Mouse (Mus musculus) left cerebral cortex, postnatal 36 days (tissue): Measurements from ENCODE around the gene Suclg1. TPM values are rescaled to one million over a fixed set of nuclear protein-coding genes. Genes with fewer than 3 reads are reported as not detected.

Source experiments
- DNase-seq, 2 experiments: peaks; one replicate each; pipeline ENCODE4 v3.0.0; 2021 to 2022; ENCODE audit warnings: low spot score in 2 of 2, mixed read lengths in 1 of 2
- intact Hi-C: fragments of 180-260 bp; cut with DNase I; formaldehyde crosslinking; loops from one replicate; pipeline ENCODE4 v1.15.1; 2025
- total RNA-seq, 2 experiments: library from RNA; stranded (reverse); gene quantifications; 2 replicates each; pipeline ENCODE4 v1.2.3; 2021

The Suclg1 gene
- total RNA-seq = 100 to 1,000 TPM; 113 to 121 TPM

- intact Hi-C loops = no loop called here
- DNase-seq = peak; percentile 89 to 90
Measured at GRCm38 (mm10) chr6:73248237-73249048, at the start of gene Suclg1. Gene Suclg1 (plus strand): TSS chr6:73248382.

DNA sequence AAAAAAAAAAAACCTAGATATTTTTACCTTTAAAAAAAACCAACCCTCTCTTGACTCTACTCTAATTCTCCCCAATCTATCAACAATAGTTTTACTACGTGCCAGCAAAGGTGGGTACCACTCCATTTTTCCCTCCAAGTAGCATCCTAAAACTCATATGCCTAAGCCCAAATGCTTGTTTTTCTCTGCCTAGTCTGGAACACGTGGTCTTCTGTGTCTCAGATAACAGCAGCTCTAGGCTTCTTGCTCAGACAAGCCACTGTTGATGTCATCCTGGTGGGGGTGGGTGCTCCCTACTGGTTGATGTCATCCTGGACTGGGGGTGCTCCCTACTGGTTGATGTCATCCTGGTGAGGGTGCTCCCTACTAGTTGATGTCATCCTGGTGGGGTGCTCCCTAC lies 44.5 kb upstream of the Suclg1 start:
- intact Hi-C loops = no loop called here
- no peak for DNase-seq

DNA sequence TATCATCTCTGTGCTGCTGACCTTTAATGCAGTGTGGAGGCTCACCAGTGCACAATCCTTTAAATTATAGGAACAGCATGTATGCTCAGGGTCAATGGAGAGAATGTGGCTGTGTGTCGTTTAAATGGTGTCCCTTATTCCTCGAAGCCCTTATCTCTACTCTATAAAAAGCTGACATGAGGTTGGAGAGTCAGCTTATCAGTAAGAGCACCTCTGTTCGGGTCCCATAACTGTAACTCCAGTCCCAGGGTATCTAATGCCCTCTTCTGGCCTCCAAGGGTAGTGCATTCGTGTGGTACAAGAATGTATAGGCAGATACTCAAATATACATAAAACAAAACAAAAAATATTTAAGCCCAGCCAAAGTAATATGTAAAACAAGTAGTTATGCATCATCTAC lies 43.2 kb upstream of the Suclg1 start:
- DNase-seq = no peak
- intact Hi-C loops = no loop called here

- peak in 1 of 2 experiments; percentile 13 for DNase-seq
- intact Hi-C loops = no loop called here
Measured at GRCm38 (mm10) chr6:73209598-73209997, 38.6 kb upstream of the Suclg1 start.

DNA sequence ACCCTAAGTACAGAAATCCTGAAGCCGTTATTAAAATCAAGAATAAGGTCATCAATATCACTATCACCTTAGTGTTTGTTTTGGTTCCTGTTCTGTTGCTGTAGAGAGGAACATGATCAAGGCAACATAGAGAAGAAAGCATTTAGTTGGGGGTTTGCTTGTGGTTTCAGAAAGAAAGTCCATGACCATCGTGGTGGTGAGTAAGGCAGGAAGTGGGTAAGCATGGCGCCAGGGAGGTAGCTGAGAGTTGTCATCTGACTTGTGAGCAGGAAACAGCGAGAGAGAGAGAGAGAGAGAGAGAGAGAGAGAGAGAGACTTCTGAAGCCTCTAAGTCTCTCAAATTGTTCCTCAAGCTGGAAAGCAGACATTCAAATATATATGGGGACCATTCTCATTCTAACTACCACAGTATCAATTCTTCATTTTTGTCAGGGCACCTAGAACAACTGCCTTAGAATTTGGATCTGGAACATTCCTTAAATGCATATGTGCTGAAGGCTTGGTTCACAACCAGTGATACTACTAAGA lies 37.7 kb upstream of the Suclg1 start:
- intact Hi-C loops = no loop called here
- DNase-seq = no peak

DNA sequence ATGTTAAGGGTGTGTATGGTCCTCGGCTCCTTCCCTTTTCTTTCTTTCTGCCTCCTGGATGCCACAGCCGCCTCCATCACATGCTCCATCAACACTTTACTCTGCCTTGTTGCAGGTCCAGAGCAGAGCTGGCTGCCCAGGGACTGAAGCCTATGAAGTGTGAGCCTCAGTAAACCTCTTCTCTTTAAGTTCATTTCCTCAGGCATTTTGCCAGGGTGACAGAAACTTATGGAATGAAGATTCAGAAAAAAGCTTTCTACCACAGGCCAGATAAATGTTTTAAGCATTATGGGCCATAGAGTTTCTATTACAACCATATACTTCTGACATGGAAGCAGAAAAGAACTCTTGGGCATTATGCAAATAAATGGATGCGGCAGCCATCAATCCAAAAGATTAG lies 37.1 kb upstream of the Suclg1 start:
- intact Hi-C loops = no loop called here
- DNase-seq = no peak

- intact Hi-C loops = no loop called here
- DNase-seq = no peak
Measured at GRCm38 (mm10) chr6:73211602-73212001, 36.6 kb upstream of the Suclg1 start.

- intact Hi-C loops = no loop called here
- peak; percentile 86 to 89 for DNase-seq
Measured at GRCm38 (mm10) chr6:73221189-73221957, 26.8 kb upstream of the Suclg1 start, which contains the start of gene Dnah6. Gene Dnah6 (minus strand): TSS chr6:73221651.

- peak in 1 of 2 experiments; percentile 11 for DNase-seq
Measured at GRCm38 (mm10) chr6:73221958-73222735, 26.0 kb upstream of the Suclg1 start.

GRCm38 (mm10) chr6:73222841-73223526 lies 25.2 kb upstream of the Suclg1 start:
- intact Hi-C loops = no loop called here
- peak; percentile 24 to 51 for DNase-seq

More at GRCm38 (mm10) chr6:73221958-73222735, 26.0 kb upstream of the Suclg1 start:
- intact Hi-C loops = no loop called here

DNA sequence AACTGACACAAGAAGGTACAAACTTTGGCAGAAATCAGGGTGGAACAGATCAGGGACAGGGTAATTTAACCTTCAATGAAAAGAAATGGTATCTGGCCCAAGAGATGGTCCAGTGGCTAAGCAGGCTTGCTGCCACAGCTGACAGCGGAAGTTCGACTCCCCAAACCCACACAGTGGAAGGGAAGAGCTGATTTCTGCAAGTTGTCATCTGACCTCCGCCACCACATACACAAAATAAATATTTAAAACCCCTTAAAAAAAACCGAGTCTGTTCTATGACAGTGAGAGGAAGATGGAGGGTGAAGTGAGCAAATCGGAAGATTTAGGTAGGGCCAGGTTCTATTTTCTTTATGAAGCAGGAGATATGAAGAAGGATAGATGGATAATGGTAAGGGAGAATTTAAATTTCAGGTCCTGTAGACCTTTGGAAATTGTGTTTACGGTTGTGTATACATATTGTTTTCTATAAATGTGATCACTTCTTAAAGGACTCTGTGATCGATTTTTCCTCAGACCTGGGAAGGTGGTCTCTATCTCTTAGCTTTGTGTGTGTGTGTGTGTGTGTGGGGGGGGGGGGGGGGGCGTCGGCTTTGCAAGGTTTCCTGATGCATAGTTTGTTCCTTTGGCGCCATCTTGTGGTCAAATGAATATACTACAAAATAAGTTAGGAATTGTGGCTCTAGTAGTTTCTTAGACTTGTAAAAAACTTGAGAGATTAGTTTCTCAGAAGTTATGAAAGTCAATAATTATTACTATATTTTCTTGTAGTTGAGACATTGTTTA lies 20.6 kb upstream of the Suclg1 start:
- intact Hi-C loops = loop anchor here (2.0 to 5.0 kb wide), 2 partner anchors 287 to 580 kb away; no protein-coding TSS in a partner anchor

GRCm38 (mm10) chr6:73228408-73228807 lies 19.8 kb upstream of the Suclg1 start:
- intact Hi-C loops = loop anchor here (2.0 to 5.0 kb wide), 2 partner anchors 288 to 581 kb away; no protein-coding TSS in a partner anchor
- DNase-seq = no peak

More for the DNA sequence above, 20.6 kb upstream of the Suclg1 start:
- DNase-seq = no peak

DNA sequence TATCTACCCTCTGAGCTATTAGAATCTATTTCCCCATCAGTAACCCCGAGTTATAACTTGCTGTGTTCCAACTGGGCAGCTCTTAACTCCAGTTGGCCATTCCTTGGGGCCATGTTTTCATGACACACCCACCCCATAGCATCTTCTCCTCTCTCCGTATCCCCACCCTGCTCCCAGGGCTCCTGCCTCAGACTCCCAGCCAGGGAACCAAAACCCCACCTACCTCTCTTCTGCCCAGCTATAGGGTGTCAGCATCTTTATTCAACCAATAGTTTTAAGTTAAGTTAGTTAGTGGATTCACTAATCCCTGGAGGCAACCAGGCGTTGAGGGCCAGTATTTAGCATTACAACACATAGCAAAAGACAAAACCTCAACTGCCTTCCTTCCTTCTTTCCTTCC lies 19.3 kb upstream of the Suclg1 start:
- intact Hi-C loops = loop anchor here (2.0 to 5.0 kb wide), 2 partner anchors 288 to 582 kb away; no protein-coding TSS in a partner anchor
- no peak for DNase-seq

DNA sequence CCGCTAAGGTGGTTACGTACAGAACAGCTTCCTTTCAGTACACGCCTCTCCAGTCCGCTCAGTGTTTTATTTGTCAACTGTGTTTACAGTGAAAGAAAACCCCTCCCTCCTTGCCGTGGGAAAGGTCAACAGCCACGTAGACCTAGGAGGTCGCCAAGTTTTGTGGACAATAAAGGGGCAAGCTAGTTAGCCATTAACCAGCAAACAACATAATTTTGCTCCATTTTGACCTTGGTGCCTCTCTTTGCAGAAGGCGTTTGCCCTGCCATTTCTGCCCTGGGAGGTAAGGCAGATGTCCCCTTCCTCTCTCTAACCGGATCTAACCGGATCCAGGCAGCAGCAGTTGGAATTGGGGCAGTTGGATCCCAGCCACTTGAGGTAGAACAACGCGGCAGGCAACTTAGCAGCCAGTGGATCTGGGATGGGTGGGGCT lies 16.0 kb upstream of the Suclg1 start:
- intact Hi-C loops = no loop called here
- DNase-seq = no peak

GRCm38 (mm10) chr6:73233202-73233726 lies 14.9 kb upstream of the Suclg1 start:
- intact Hi-C loops = no loop called here

GRCm38 (mm10) chr6:73234302-73234900 lies 13.8 kb upstream of the Suclg1 start:
- intact Hi-C loops = no loop called here
- DNase-seq = no peak

More at GRCm38 (mm10) chr6:73233202-73233726, 14.9 kb upstream of the Suclg1 start:
- DNase-seq = no peak

- intact Hi-C loops = no loop called here
- no peak for DNase-seq
Measured at GRCm38 (mm10) chr6:73235650-73236049, 12.5 kb upstream of the Suclg1 start.
